ENCODE assay signal across 10 mouse cellular contexts in genomic region chr9:99451161-99451560, GRCm38 (mm10). TPM values are rescaled to one million over a fixed set of nuclear protein-coding genes. Genes with fewer than 3 reads are reported as not detected.
DNase-seq lines count a peak whose midpoint lies in the region; ATAC-seq and TF ChIP-seq lines count a peak whose summit lies in the region.
"Had no signal": no experiment of that assay in that cellular context is flagged by ENCODE, and none has a peak within 500 bp of the region (broad histone marks: within the 10 kb centered on the region; RNA-seq: fewer than 3 reads in every experiment).

Nme9 (plus strand) TSS chr9:99451475.

- no peak for TF ChIP-seq EP300 in liver, postnatal 0 days (IDR thresholded peaks at IDR 0.05; ENCODE audit: low read depth)

- H3K4me1 ChIP-seq in heart, embryonic 10.5 days, result peaks cover 6% of the 10 kb centered on the region
- H3K4me1 ChIP-seq in forebrain, embryonic 15.5 days, result peaks cover 4% of the 10 kb centered on the region; the same call in 1 of the 2 replicates
- H3K4me1 ChIP-seq in limb, embryonic 14.5 days (ENCODE audit: control insufficient read depth, insufficient read depth, low read length), result peaks cover 4% of the 10 kb centered on the region; the same call in 1 of the 2 replicates
- H3K4me1 ChIP-seq in liver, postnatal 0 days (ENCODE audit: insufficient read depth), result no peaks in the 10 kb centered on the region

- no peaks in the 10 kb centered on the region for H3K36me3 ChIP-seq in heart, embryonic 10.5 days
- no peaks in the 10 kb centered on the region for H3K36me3 ChIP-seq in forebrain, embryonic 15.5 days
- no peaks in the 10 kb centered on the region for H3K36me3 ChIP-seq in limb, embryonic 14.5 days (ENCODE audit: control insufficient read depth, insufficient read depth, low read length)
- no peaks in the 10 kb centered on the region for H3K36me3 ChIP-seq in liver, postnatal 0 days (replicated peaks; ENCODE audit: insufficient read depth, low read length)

- H3K9ac ChIP-seq in forebrain, embryonic 15.5 days (replicated peaks), result no peak within 1 kb of the TSS
- no peak within 1 kb of the TSS for H3K9ac ChIP-seq in limb, embryonic 14.5 days (ENCODE audit: low read depth, low read length, severe bottlenecking)
- H3K9ac ChIP-seq in liver, postnatal 0 days (replicated peaks), result no peak within 1 kb of the TSS

- no peak for DNase-seq in heart, embryonic 10.5 days (ENCODE audit: low spot score)
- no peak for DNase-seq in heart, adult 8-10 months (ENCODE audit: low spot score)
- DNase-seq in ES-CJ7 (ENCODE audit: low read depth, low spot score), result peak; percentile 77
- no peak for DNase-seq in limb, embryonic 14.5 days (ENCODE audit: low spot score)
- DNase-seq in liver, postnatal 0 days, result no peak
- DNase-seq in urinary bladder, postnatal 25 days (ENCODE audit: low spot score), result no peak

- no peak for TF ChIP-seq CTCF in liver, postnatal 0 days (IDR thresholded peaks at IDR 0.05; ENCODE audit: low read depth)

- H3K9me3 ChIP-seq in heart, embryonic 10.5 days, result no peaks in the 10 kb centered on the region
- H3K9me3 ChIP-seq in forebrain, embryonic 15.5 days, result no peaks in the 10 kb centered on the region
- H3K9me3 ChIP-seq in limb, embryonic 14.5 days (ENCODE audit: control insufficient read depth, low read length), result no peaks in the 10 kb centered on the region
- no peaks in the 10 kb centered on the region for H3K9me3 ChIP-seq in liver, postnatal 0 days (ENCODE audit: low read length)

- ATAC-seq in forebrain, embryonic 15.5 days (replicated peaks), result no peak
- no peak for ATAC-seq in limb, embryonic 14.5 days (ENCODE audit: low FRiP score, low read depth)
- ATAC-seq in liver, postnatal 0 days, result no peak
- no peak for ATAC-seq in inflammation-experienced regulatory T-cells, adult 6 months
- ATAC-seq: activated CD4-positive, CD25-positive, alpha-beta regulatory T cell, adult 4 months had no signal

- peaks cover 28% of the 10 kb centered on the region for H3K27me3 ChIP-seq in heart, embryonic 10.5 days (ENCODE audit: insufficient read depth, poor library complexity, severe bottlenecking)
- peaks cover 13% of the 10 kb centered on the region; the same call in 1 of the 2 replicates for H3K27me3 ChIP-seq in forebrain, embryonic 15.5 days
- H3K27me3 ChIP-seq in limb, embryonic 14.5 days (ENCODE audit: control insufficient read depth, insufficient read depth, low read length), result no peaks in the 10 kb centered on the region
- H3K27me3 ChIP-seq in liver, postnatal 0 days (ENCODE audit: insufficient read depth, low read length), result no peaks in the 10 kb centered on the region

- no peak for TF ChIP-seq POLR2A in limb, embryonic 14.5 days (IDR thresholded peaks at IDR 0.05; ENCODE audit: borderline replicate concordance, extremely low read depth, insufficient read depth, insufficient read length)

- WGBS in heart, embryonic 10.5 days, result 6% methylated on average over 14 of the region's 14 CpGs
- 8% methylated on average over 14 of the region's 14 CpGs for WGBS in forebrain, embryonic 15.5 days
- 13% methylated on average over 14 of the region's 14 CpGs for WGBS in limb, embryonic 14.5 days
- 10% methylated on average over 14 of the region's 14 CpGs for WGBS in liver, postnatal 0 days (ENCODE audit: insufficient replicate concordance)

- H3K4me2 ChIP-seq in forebrain, embryonic 15.5 days (replicated peaks), result peak within 1 kb of the TSS; percentile 6; the same call in 1 of the 2 replicates
- H3K4me2 ChIP-seq in limb, embryonic 14.5 days (replicated peaks; ENCODE audit: low read depth, low read length, severe bottlenecking), result 0 out of 2 replicates have a peak within 1 kb of the TSS, but pooled peaks have one; percentile 10
- no peak within 1 kb of the TSS for H3K4me2 ChIP-seq in liver, postnatal 0 days (ENCODE audit: low read depth, low read length)

- peak within 1 kb of the TSS; percentile 18 for H3K4me3 ChIP-seq in heart, embryonic 10.5 days
- no peak within 1 kb of the TSS for H3K4me3 ChIP-seq in forebrain, embryonic 15.5 days
- H3K4me3 ChIP-seq in limb, embryonic 14.5 days (replicated peaks; ENCODE audit: low read length), result no peak within 1 kb of the TSS
- no peak within 1 kb of the TSS for H3K4me3 ChIP-seq in liver, postnatal 0 days (ENCODE audit: low read depth, low read length)

- no peak within 1 kb of the TSS for H3K27ac ChIP-seq in heart, embryonic 10.5 days
- H3K27ac ChIP-seq in forebrain, embryonic 15.5 days (replicated peaks), result no peak within 1 kb of the TSS
- no peak within 1 kb of the TSS for H3K27ac ChIP-seq in limb, embryonic 14.5 days (replicated peaks; ENCODE audit: low read depth, low read length)
- H3K27ac ChIP-seq in liver, postnatal 0 days (ENCODE audit: low read depth), result no peak within 1 kb of the TSS

RNA-seq across cellular contexts. Expression of gene Nme9, which starts in this region (rescaled TPM):
- not detected in 2 replicates for polyA plus RNA-seq in heart, embryonic 10.5 days (2016; fragmentation: Nextera tagmentation; extraction: Ambion mirVana)
- total RNA-seq in heart, adult 8-10 months (2022), result not detected
- polyA plus RNA-seq in forebrain, embryonic 15.5 days (2015; fragmentation: Nextera tagmentation; extraction: Ambion mirVana), result 1.0 and 1.6 TPM in 2 replicates
- polyA plus RNA-seq in limb, embryonic 14.5 days (2012; rRNA removed), result not detected in 2 replicates
- not detected in 2 replicates for polyA plus RNA-seq in limb, embryonic 14.5 days (2014; fragmentation: Nextera tagmentation; extraction: Ambion mirVana)
- not detected in 2 replicates for polyA plus RNA-seq in liver, postnatal 0 days (2015; fragmentation: Nextera tagmentation; extraction: Ambion mirVana)
- not detected for polyA plus RNA-seq in inflammation-experienced regulatory T-cells, adult 6 months (2017; shearing (Covaris generic))
- total RNA-seq: common myeloid progenitor, adult 5-6 weeks had no signal
- polyA plus RNA-seq: activated CD4-positive, CD25-positive, alpha-beta regulatory T cell, adult 4 months had no signal
